Mouse (Mus musculus): Measurements from ENCODE around the gene Ptpn7.

DNA sequence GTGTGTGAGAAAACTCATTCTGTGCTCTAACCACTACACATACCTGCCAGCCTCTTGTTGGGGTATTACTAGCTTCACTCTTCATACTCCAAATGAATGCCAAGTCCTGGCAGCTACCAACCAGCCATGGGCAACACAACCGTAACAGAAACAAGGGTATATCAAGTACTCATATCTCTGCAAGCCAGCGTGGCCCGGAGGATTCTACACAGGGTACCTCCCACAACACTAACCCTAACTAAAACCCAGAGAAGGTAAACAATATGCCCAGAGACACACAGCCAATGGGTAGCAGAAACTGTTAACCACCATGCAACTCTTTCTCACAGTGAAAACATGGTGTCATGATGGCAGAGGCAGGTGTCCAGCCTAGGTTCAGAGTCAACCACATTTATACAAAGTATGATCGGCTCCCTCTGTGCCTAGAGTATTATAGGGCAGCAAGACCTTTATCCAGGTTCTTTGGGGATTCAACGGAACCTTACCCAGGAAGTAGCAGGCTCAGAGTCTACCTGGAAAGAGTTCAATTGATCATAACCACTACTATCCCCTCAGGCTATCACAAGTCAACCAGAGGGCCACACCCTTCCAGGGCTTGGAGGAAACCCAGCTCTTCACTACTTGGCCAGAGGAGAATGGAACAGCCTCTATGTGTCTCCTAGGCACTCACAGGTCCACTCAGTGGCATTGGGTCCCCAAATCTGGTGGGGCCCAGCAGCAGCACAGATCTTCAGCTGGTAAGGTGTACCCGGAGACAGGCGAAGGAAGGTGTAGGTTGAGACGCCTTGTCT, 7.7 kb upstream of the Ptpn7 start:
- TF ChIP-seq CTCF (IDR thresholded peaks at IDR 0.05; ENCODE audit: low read depth, low read length): no peak
- no peak for TF ChIP-seq POLR2A (IDR thresholded peaks at IDR 0.05; ENCODE audit: insufficient read depth, low read length)

All from ES-Bruce4 (cell line).